Mouse (Mus musculus): Measurements from ENCODE around the gene Atad2b. TPM values are rescaled to one million over a fixed set of nuclear protein-coding genes. Genes with fewer than 3 reads are reported as not detected.

Atad2b gene
- total and polyA plus RNA-seq, 3 experiments: 4.0 to 14.6 (median 13.7) TPM

GRCm38 (mm10) chr12:5025226-5025861, 108.2 kb downstream of the Atad2b start:
- WGBS: 90% methylated on average over 10 of the region's 10 CpGs

GRCm38 (mm10) chr12:5029035-5029434, 111.9 kb downstream of the Atad2b start:
- intact Hi-C loops (cut with DNase I): loop anchor here (2.0 kb wide), 1 partner anchor 108 kb away; no protein-coding TSS in a partner anchor
- peak; percentile 62 for TF ChIP-seq CTCF (IDR thresholded peaks at IDR 0.05)
- TF ChIP-seq POLR2A (IDR thresholded peaks at IDR 0.05; ENCODE audit: insufficient read depth, low read depth, low read length): no peak
- no peak for TF ChIP-seq EP300 (IDR thresholded peaks at IDR 0.05; ENCODE audit: insufficient read depth, low read depth, low read length)
- WGBS: 69% methylated on average over 5 of the region's 5 CpGs
- Histone ChIP-seq H3K4me1 (ENCODE audit: control insufficient read depth, insufficient read depth, low read length) (no peaks in the 10 kb centered on the region), H3K36me3 (ENCODE audit: control insufficient read depth, insufficient read depth, low read length) (peaks cover 5% of the 10 kb centered on the region), H3K9ac (ENCODE audit: low read depth, low read length) (no peak overlapping the region), H3K27me3 (ENCODE audit: control insufficient read depth, insufficient read depth, low read length) (no peaks in the 10 kb centered on the region), H3K4me3 (no peak overlapping the region), H3K27ac (no peak overlapping the region), H3K79me2 (replicated peaks; ENCODE audit: control insufficient read depth, insufficient read depth, low read length) (no peaks in the 10 kb centered on the region)
- no peak for DNase-seq

More at GRCm38 (mm10) chr12:5025226-5025861, 108.2 kb downstream of the Atad2b start:
- intact Hi-C loops (cut with DNase I): no loop called here
- TF ChIP-seq EP300 (IDR thresholded peaks at IDR 0.05; ENCODE audit: insufficient read depth, low read depth, low read length) (no peak), POLR2A (IDR thresholded peaks at IDR 0.05; ENCODE audit: insufficient read depth, low read depth, low read length) (no peak), CTCF (IDR thresholded peaks at IDR 0.05) (no peak)
- no peak for DNase-seq
- Histone ChIP-seq H3K79me2 (replicated peaks; ENCODE audit: control insufficient read depth, insufficient read depth, low read length) (no peaks in the 10 kb centered on the region), H3K9ac (ENCODE audit: low read depth, low read length) (no peak overlapping the region), H3K27ac (no peak overlapping the region), H3K4me3 (no peak overlapping the region), H3K4me1 (ENCODE audit: control insufficient read depth, insufficient read depth, low read length) (no peaks in the 10 kb centered on the region), H3K36me3 (ENCODE audit: control insufficient read depth, insufficient read depth, low read length) (peaks cover 3% of the 10 kb centered on the region; the same call in 1 of the 2 replicates), H3K27me3 (ENCODE audit: control insufficient read depth, insufficient read depth, low read length) (no peaks in the 10 kb centered on the region)

- intact Hi-C loops (cut with DNase I): no loop called here
- 93% methylated on average over 2 of the region's 2 CpGs for WGBS
- H3K27me3 ChIP-seq (ENCODE audit: control insufficient read depth, insufficient read depth, low read length): no peaks in the 10 kb centered on the region
- no peak overlapping the region for H3K4me3 ChIP-seq
- H3K4me1 ChIP-seq (ENCODE audit: control insufficient read depth, insufficient read depth, low read length): no peaks in the 10 kb centered on the region
- H3K27ac ChIP-seq: no peak overlapping the region
- H3K79me2 ChIP-seq (replicated peaks; ENCODE audit: control insufficient read depth, insufficient read depth, low read length): no peaks in the 10 kb centered on the region
- H3K9ac ChIP-seq (ENCODE audit: low read depth, low read length): no peak overlapping the region
- TF ChIP-seq POLR2A (IDR thresholded peaks at IDR 0.05; ENCODE audit: insufficient read depth, low read depth, low read length) (no peak), CTCF (IDR thresholded peaks at IDR 0.05) (no peak), EP300 (IDR thresholded peaks at IDR 0.05; ENCODE audit: insufficient read depth, low read depth, low read length) (no peak)
- H3K36me3 ChIP-seq (ENCODE audit: control insufficient read depth, insufficient read depth, low read length): no peaks in the 10 kb centered on the region
- no peak for DNase-seq
These were observed 120.9 kb downstream of the Atad2b start for GRCm38 (mm10) chr12:5038008-5038407.

GRCm38 (mm10) chr12:5044141-5044540, 127.0 kb downstream of the Atad2b start:
- WGBS: 90% methylated on average over 15 of the region's 15 CpGs
- intact Hi-C loops (cut with DNase I): no loop called here
- no peak overlapping the region for H3K9ac ChIP-seq (ENCODE audit: low read depth, low read length)
- H3K4me3 ChIP-seq: no peak overlapping the region
- no peaks in the 10 kb centered on the region for H3K27me3 ChIP-seq (ENCODE audit: control insufficient read depth, insufficient read depth, low read length)
- H3K4me1 ChIP-seq (ENCODE audit: control insufficient read depth, insufficient read depth, low read length): no peaks in the 10 kb centered on the region
- no peaks in the 10 kb centered on the region for H3K79me2 ChIP-seq (replicated peaks; ENCODE audit: control insufficient read depth, insufficient read depth, low read length)
- no peak for DNase-seq
- no peak for TF ChIP-seq EP300 (IDR thresholded peaks at IDR 0.05; ENCODE audit: insufficient read depth, low read depth, low read length)
- no peak overlapping the region for H3K27ac ChIP-seq
- no peaks in the 10 kb centered on the region for H3K36me3 ChIP-seq (ENCODE audit: control insufficient read depth, insufficient read depth, low read length)

- intact Hi-C loops (cut with DNase I): no loop called here
- TF ChIP-seq EP300 (IDR thresholded peaks at IDR 0.05; ENCODE audit: insufficient read depth, low read depth, low read length) (no peak), CTCF (IDR thresholded peaks at IDR 0.05) (no peak), POLR2A (IDR thresholded peaks at IDR 0.05; ENCODE audit: insufficient read depth, low read depth, low read length) (no peak)
- Histone ChIP-seq H3K4me1 (ENCODE audit: control insufficient read depth, insufficient read depth, low read length) (no peaks in the 10 kb centered on the region), H3K36me3 (ENCODE audit: control insufficient read depth, insufficient read depth, low read length) (no peaks in the 10 kb centered on the region), H3K27ac (no peak overlapping the region), H3K79me2 (replicated peaks; ENCODE audit: control insufficient read depth, insufficient read depth, low read length) (no peaks in the 10 kb centered on the region), H3K9ac (ENCODE audit: low read depth, low read length) (no peak overlapping the region), H3K4me3 (no peak overlapping the region), H3K27me3 (ENCODE audit: control insufficient read depth, insufficient read depth, low read length) (no peaks in the 10 kb centered on the region)
- 93% methylated on average over 4 of the region's 4 CpGs for WGBS
- DNase-seq: no peak
These were observed 131.0 kb downstream of the Atad2b start for GRCm38 (mm10) chr12:5048104-5048503.

- Histone ChIP-seq H3K9ac (ENCODE audit: low read depth, low read length) (no peak overlapping the region), H3K79me2 (replicated peaks; ENCODE audit: control insufficient read depth, insufficient read depth, low read length) (no peaks in the 10 kb centered on the region), H3K27me3 (ENCODE audit: control insufficient read depth, insufficient read depth, low read length) (no peaks in the 10 kb centered on the region), H3K27ac (no peak overlapping the region), H3K4me3 (no peak overlapping the region), H3K36me3 (ENCODE audit: control insufficient read depth, insufficient read depth, low read length) (no peaks in the 10 kb centered on the region), H3K4me1 (ENCODE audit: control insufficient read depth, insufficient read depth, low read length) (no peaks in the 10 kb centered on the region)
- DNase-seq: no peak
- intact Hi-C loops (cut with DNase I): no loop called here
- WGBS: 52% methylated on average over 3 of the region's 3 CpGs
- no peak for TF ChIP-seq CTCF (IDR thresholded peaks at IDR 0.05)
- TF ChIP-seq POLR2A (IDR thresholded peaks at IDR 0.05; ENCODE audit: insufficient read depth, low read depth, low read length): no peak
- TF ChIP-seq EP300 (IDR thresholded peaks at IDR 0.05; ENCODE audit: insufficient read depth, low read depth, low read length): no peak
These were observed 150.4 kb downstream of the Atad2b start for GRCm38 (mm10) chr12:5067590-5067989.
